ENCODE assay signal across 7 mouse cellular contexts in the genomic region with DNA sequence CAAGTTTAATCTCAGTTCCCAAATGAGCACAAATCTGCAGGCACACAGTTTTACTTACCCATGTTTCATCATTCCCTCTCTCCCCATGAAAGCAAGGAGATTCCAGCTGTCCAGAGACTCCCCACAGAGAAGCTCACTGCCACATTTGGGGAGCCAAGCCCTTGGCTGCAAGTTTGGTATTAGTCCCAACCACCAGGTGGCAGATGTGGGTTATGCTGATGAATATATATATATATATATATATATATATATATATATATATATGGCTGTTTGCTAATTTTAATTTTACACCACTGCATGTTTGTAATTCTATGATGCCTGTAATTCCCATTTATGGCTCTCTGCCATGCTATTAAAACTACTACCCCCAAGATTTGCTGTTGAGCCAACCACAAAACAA.
DNase-seq lines count a peak whose midpoint lies in the region; ATAC-seq lines count a peak whose summit lies in the region.

No protein-coding gene starts in this region.

- peaks cover 9% of the 10 kb centered on the region for H3K27me3 ChIP-seq in embryonic facial prominence, embryonic 14.5 days (replicated peaks; ENCODE audit: control insufficient read depth, insufficient read depth, low read length)

- no peak overlapping the region for H3K4me3 ChIP-seq in embryonic facial prominence, embryonic 14.5 days (ENCODE audit: low read depth, low read length)

- no peak overlapping the region for H3K9ac ChIP-seq in embryonic facial prominence, embryonic 14.5 days (ENCODE audit: low read depth, low read length)

- H3K27ac ChIP-seq in embryonic facial prominence, embryonic 14.5 days (replicated peaks; ENCODE audit: low read depth, low read length): no peak overlapping the region

- no peaks in the 10 kb centered on the region for H3K36me3 ChIP-seq in embryonic facial prominence, embryonic 14.5 days (ENCODE audit: control insufficient read depth, insufficient read depth, low read length)

- H3K4me1 ChIP-seq in embryonic facial prominence, embryonic 14.5 days (ENCODE audit: control insufficient read depth, insufficient read depth, low read length): no peaks in the 10 kb centered on the region

- no peak for ATAC-seq in embryonic facial prominence, embryonic 14.5 days (ENCODE audit: low read depth)

- no peak overlapping the region for H3K4me2 ChIP-seq in embryonic facial prominence, embryonic 14.5 days (ENCODE audit: low read depth, low read length)

- DNase-seq in kidney, adult 18-20 months: peak; percentile 7
- DNase-seq in kidney, adult 11 months: no peak
- DNase-seq in urinary bladder, postnatal 14 days (ENCODE audit: low spot score): peak; percentile 2
- DNase-seq in urinary bladder, postnatal 25 days (ENCODE audit: low spot score): no peak
- peak; percentile 12 for DNase-seq in embryonic facial prominence, embryonic 14.5 days (ENCODE audit: low spot score)
- no peak for DNase-seq in frontal cortex, postnatal 25 days (ENCODE audit: low spot score in 2 of 2)
- DNase-seq in ovary, postnatal 36 days (ENCODE audit: low spot score): no peak

- H3K9me3 ChIP-seq in embryonic facial prominence, embryonic 14.5 days (ENCODE audit: control insufficient read depth, low read length): no peaks in the 10 kb centered on the region

Comparison
In these comparisons a context has a peak if more than half of its experiments do, and no peak if none do; other contexts are left out.
1. DNase-seq: peak in kidney, adult 18-20 months (single experiment), urinary bladder, postnatal 14 days (single experiment) and embryonic facial prominence, embryonic 14.5 days (single experiment); none in kidney, adult 11 months (single experiment), urinary bladder, postnatal 25 days (single experiment), frontal cortex, postnatal 25 days (0 of 2) and ovary, postnatal 36 days (single experiment).